Mouse (Mus musculus): ENCODE data around the gene Tmppe. TPM values are rescaled to one million over a fixed set of nuclear protein-coding genes. Genes with fewer than 3 reads are reported as not detected.
A peak's percentile ranks its signal among the peaks of the same experiment; 100 is the strongest.
"Not testable (repeated sequence)": the region's sequence is repeated elsewhere in the genome, so short reads cannot be mapped to it uniquely, and the experiment has no call there.

The Tmppe gene
- polyA plus RNA-seq (2016; fragmentation: Nextera tagmentation; extraction: Ambion mirVana): 8.2 and 8.7 TPM in 2 replicates

DNA sequence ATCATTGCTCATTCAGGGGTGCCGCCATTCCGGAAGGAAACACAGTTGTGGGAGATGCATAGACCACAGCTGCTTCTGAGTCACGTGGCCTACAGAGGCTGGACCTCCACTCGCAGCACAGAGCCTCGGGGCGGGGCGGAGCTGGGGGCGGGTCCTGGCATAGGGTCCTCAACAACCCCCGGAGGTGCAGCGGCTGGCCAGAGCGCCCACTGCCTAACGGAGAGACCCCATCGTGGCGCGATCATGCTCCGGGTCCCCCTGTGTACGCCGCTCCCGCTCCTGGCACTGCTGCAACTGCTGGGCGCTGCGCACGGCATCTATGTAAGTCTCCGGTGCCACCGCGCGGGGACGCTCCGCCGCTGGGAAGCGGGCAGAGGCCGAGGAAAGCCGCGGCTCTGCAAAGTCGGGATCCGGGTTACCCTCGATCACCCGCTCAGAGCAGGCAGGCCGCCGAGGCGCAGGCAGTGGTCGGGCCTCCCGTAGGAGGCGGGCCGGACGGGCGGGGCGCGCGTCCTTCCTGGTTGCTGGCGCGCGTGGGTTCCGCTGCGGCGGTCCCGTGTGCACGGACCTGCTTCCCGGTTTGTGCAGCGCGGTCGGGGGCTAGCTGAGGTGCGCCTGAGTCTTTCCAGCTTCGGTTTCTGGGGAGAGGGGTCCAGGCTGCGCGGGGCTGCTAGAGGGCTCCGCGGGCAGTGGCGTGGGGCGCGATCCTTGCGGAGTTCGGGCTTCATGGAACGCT lies at the start of gene Tmppe, which contains the start of gene Glb1:
Gene Tmppe, plus strand, starts transcription at position 157 of the 736 bp plus-strand sequence.
Gene Glb1, plus strand, starts transcription at position 128 of the 736 bp plus-strand sequence.
- peak within 1 kb of the TSS; percentile 81 for H3K4me3 ChIP-seq (replicated peaks)
- H3K9ac ChIP-seq: peak within 1 kb of the TSS; percentile 80
- peaks cover 18% of the 10 kb centered on the region for H3K36me3 ChIP-seq (replicated peaks)
- H3K9me3 ChIP-seq: no peaks in the 10 kb centered on the region
- H3K4me1 ChIP-seq: peaks cover 12% of the 10 kb centered on the region
- peak within 1 kb of the TSS; percentile 88 for H3K27ac ChIP-seq
- ATAC-seq (ENCODE audit: low FRiP score): peak; percentile 99
- H3K27me3 ChIP-seq: no peaks in the 10 kb centered on the region
- WGBS: under 1% methylated on average over 73 of the region's 73 CpGs
- peak within 1 kb of the TSS; percentile 75 for H3K4me2 ChIP-seq

- peaks cover 7% of the 10 kb centered on the region; the same call in 1 of the 2 replicates for H3K27me3 ChIP-seq
- H3K9ac ChIP-seq: peak overlapping the region; percentile 54
- H3K4me3 ChIP-seq (replicated peaks): peak overlapping the region; percentile 53
- no peak overlapping the region for H3K27ac ChIP-seq
- no peaks in the 10 kb centered on the region for H3K36me3 ChIP-seq (replicated peaks)
- 1% methylated on average over 48 of the region's 48 CpGs for WGBS
- ATAC-seq (ENCODE audit: low FRiP score): peak; percentile 90
- H3K4me1 ChIP-seq: peaks cover 6% of the 10 kb centered on the region; the same call in 1 of the 2 replicates
- peak overlapping the region; percentile 90 for H3K4me2 ChIP-seq
- H3K9me3 ChIP-seq: no peaks in the 10 kb centered on the region
These were observed 33.0 kb upstream of the Tmppe start for GRCm38 (mm10) chr9:114367783-114368470.

- Histone ChIP-seq H3K36me3 (replicated peaks) (no peaks in the 10 kb centered on the region), H3K9me3 (no peaks in the 10 kb centered on the region), H3K4me2 (peak overlapping the region; percentile 90), H3K27me3 (peaks cover 7% of the 10 kb centered on the region; the same call in 1 of the 2 replicates), H3K27ac (no peak overlapping the region), H3K4me3 (replicated peaks) (peak overlapping the region; percentile 53), H3K9ac (peak overlapping the region; percentile 54), H3K4me1 (peaks cover 6% of the 10 kb centered on the region; the same call in 1 of the 2 replicates)
- 16% methylated on average over 12 of the region's 12 CpGs for WGBS
- peak; percentile 39 for ATAC-seq (ENCODE audit: low FRiP score)
These were observed 32.4 kb upstream of the Tmppe start for GRCm38 (mm10) chr9:114368471-114368858.

GRCm38 (mm10) chr9:114369389-114369788 lies 31.5 kb upstream of the Tmppe start:
- H3K9ac ChIP-seq; H3K36me3 ChIP-seq (replicated peaks); H3K4me2 ChIP-seq; H3K9me3 ChIP-seq; H3K27ac ChIP-seq; H3K27me3 ChIP-seq; H3K4me3 ChIP-seq (replicated peaks); H3K4me1 ChIP-seq: not testable (repeated sequence)
- 0 out of 2 replicates have a peak, but pooled peaks have one; percentile 33 for ATAC-seq (ENCODE audit: low FRiP score)
- WGBS: 52% methylated on average over 5 of the region's 5 CpGs

DNA sequence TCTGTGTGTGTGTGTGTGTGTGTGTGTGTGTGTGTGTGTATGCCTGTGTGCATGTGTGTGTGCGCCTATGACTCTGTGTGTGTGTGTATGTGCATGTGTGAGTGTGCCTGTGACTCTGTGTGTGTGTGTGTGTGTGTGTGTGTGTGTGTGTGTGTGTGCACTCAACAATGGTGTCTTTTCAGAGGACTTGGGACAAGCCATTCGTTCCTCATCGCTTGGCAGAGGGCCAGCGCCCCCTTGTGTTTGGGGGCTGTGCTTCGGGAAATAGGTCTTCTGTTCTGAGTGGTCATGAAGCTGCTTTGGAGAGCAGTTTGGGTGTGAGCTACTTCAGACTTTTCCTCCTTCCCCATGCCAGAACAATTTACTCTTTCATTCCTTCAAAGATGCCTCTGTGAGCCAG lies 29.2 kb upstream of the Tmppe start:
- not testable (repeated sequence) for H3K27me3 ChIP-seq; ATAC-seq (ENCODE audit: low FRiP score); H3K4me1 ChIP-seq; H3K9me3 ChIP-seq; H3K9ac ChIP-seq; H3K27ac ChIP-seq; H3K4me3 ChIP-seq (replicated peaks); H3K36me3 ChIP-seq (replicated peaks); H3K4me2 ChIP-seq
- 24% methylated on average over 5 of the region's 5 CpGs for WGBS

DNA sequence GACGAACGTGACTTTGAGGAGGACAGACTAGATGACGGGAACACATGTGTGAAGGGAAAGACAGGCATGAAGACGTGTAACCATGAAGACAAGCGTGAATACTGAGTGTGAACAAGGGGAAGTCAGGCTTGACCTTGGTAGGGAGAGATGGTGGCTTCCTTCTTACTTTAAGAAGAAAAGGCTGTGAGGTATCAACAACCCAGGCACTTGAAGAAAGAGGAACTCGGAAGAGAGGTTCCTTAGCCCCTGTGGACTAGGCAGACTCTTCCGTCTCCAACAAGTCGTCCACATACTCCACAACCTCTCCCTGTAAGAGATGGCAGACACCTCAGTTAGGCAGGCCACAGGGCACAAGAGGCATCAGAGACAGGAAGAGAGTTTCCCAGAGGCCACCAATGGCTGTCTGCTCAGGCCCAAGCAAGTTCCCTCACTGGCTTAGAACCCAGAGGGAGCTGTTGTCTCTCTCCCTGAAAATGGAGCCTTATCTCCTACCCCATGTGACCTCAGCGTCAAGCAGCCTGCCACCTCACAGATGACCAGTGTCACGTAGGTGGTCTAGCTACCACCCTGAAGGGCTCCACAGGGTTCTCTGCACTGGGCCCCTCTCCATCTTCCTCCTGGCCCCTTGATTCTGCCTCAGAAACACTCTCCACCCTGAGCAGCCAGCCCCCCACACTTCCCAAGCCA lies 25.5 kb upstream of the Tmppe start:
- Histone ChIP-seq H3K27ac (no peak overlapping the region), H3K36me3 (replicated peaks) (no peaks in the 10 kb centered on the region), H3K27me3 (no peaks in the 10 kb centered on the region), H3K4me2 (no peak overlapping the region), H3K4me3 (replicated peaks) (no peak overlapping the region), H3K9ac (no peak overlapping the region), H3K9me3 (no peaks in the 10 kb centered on the region), H3K4me1 (no peaks in the 10 kb centered on the region)
- WGBS: 91% methylated on average over 10 of the region's 10 CpGs
- ATAC-seq (ENCODE audit: low FRiP score): no peak

GRCm38 (mm10) chr9:114377168-114377567 lies 23.7 kb upstream of the Tmppe start:
- Histone ChIP-seq H3K9me3 (no peaks in the 10 kb centered on the region), H3K36me3 (replicated peaks) (no peaks in the 10 kb centered on the region), H3K27ac (no peak overlapping the region), H3K4me1 (no peaks in the 10 kb centered on the region), H3K4me3 (replicated peaks) (no peak overlapping the region), H3K4me2 (no peak overlapping the region), H3K9ac (no peak overlapping the region), H3K27me3 (no peaks in the 10 kb centered on the region)
- 98% methylated on average over 10 of the region's 10 CpGs for WGBS
- ATAC-seq (ENCODE audit: low FRiP score): no peak

DNA sequence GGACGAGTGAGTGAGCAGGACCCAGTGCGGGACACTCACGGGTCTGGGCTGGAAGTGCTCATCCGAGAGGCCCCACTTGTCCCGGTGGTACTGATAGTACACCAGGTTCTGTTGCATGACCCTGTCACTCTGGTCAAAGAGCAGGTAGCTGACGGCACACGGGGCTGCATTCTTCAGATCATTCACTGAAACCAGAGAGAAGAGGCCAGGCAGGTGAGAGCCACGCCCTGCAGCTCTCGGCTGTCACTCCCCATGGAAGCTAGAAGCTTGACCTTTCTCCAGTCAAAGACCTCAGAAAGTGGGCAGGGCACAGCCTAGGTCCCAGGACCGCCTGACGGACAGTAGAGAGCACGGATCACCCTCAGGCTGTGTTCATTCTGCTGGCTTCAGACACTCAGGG lies 21.0 kb upstream of the Tmppe start:
- Histone ChIP-seq H3K4me3 (replicated peaks) (no peak overlapping the region), H3K4me2 (no peak overlapping the region), H3K9ac (no peak overlapping the region), H3K4me1 (no peaks in the 10 kb centered on the region), H3K9me3 (no peaks in the 10 kb centered on the region), H3K36me3 (replicated peaks) (no peaks in the 10 kb centered on the region), H3K27ac (no peak overlapping the region), H3K27me3 (no peaks in the 10 kb centered on the region)
- 88% methylated on average over 11 of the region's 12 CpGs for WGBS
- no peak for ATAC-seq (ENCODE audit: low FRiP score)

DNA sequence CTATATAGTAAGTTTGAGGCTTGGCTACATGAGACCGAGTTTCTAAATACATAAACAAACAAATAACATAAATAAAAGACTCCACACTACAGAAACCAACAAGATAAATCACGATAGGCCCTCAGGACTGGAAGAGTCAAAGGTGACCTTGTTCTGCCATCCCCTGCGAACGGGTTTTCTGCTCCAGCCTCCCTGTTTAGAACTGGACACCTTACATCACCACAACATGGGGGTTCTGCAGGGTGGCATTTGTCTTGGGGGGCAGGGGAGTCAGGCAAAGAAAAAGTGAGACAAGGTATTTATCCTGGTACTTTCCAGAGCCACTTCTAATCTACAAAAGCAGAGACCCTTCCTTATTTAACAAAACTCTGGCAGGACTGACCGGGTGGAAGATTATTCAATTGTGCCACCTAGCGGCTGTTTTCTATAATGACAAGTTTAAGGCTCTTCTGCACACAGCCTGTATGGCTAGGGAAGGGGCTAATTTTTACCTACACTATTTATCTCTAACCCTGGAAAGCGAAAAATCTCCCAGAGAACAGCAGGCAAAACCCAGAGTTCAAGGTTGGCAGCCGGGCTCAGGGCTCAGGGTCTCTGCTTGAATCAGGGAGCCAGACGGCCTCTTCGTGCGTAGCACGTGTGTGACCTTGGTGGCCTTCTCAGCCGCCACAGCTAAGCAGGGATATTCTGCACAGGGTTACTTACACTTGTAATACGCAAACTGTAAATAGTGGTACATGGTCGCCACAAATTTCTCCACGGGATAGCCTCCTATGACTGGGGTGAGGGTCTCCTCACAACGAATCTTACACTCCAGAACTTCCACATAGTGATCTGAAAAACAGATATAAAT lies 19.8 kb upstream of the Tmppe start:
- Histone ChIP-seq H3K9me3 (no peaks in the 10 kb centered on the region), H3K36me3 (replicated peaks) (no peaks in the 10 kb centered on the region), H3K27ac (no peak overlapping the region), H3K9ac (no peak overlapping the region), H3K4me2 (no peak overlapping the region), H3K4me3 (replicated peaks) (no peak overlapping the region), H3K27me3 (no peaks in the 10 kb centered on the region), H3K4me1 (no peaks in the 10 kb centered on the region)
- 71% methylated on average over 17 of the region's 17 CpGs for WGBS
- peak; percentile 78 for ATAC-seq (ENCODE audit: low FRiP score)

- Histone ChIP-seq H3K27me3 (no peaks in the 10 kb centered on the region), H3K4me3 (replicated peaks) (no peak overlapping the region), H3K27ac (no peak overlapping the region), H3K4me2 (no peak overlapping the region), H3K36me3 (replicated peaks) (no peaks in the 10 kb centered on the region), H3K9ac (no peak overlapping the region), H3K4me1 (no peaks in the 10 kb centered on the region), H3K9me3 (no peaks in the 10 kb centered on the region)
- ATAC-seq (ENCODE audit: low FRiP score): no peak
- 89% methylated on average over 17 of the region's 17 CpGs for whole genome bisulfite sequencing
These were observed 17.8 kb upstream of the Tmppe start for GRCm38 (mm10) chr9:114382936-114383710.

DNA sequence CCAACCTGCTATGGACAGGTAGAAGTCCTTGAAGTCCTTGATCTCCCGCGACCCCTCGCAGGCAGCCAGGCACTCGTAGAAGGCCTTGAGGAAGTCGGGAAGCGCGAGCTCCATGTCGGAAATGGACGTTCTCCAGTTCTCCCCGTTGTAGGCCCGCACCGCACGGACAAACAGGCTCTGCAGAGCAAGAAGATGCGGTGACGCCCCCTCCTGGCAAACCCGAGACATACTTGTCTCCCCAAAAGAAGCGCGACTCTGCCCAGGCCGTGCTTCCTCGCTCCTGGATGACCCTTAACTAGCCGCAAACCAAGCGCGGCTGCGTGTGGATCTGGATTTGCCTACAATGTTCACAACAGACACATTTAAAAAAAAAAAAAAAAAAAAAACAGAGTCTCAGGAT lies 16.2 kb upstream of the Tmppe start:
- no peaks in the 10 kb centered on the region for H3K36me3 ChIP-seq (replicated peaks)
- WGBS: 94% methylated on average over 24 of the region's 24 CpGs
- H3K4me3 ChIP-seq (replicated peaks): no peak overlapping the region
- no peaks in the 10 kb centered on the region for H3K27me3 ChIP-seq
- no peak overlapping the region for H3K4me2 ChIP-seq
- H3K27ac ChIP-seq: no peak overlapping the region
- H3K9me3 ChIP-seq: no peaks in the 10 kb centered on the region
- no peaks in the 10 kb centered on the region; the same call in 1 of the 2 replicates for H3K4me1 ChIP-seq
- ATAC-seq (ENCODE audit: low FRiP score): no peak
- no peak overlapping the region for H3K9ac ChIP-seq

Measured in forebrain, embryonic 12.5 days (tissue).